Mouse (Mus musculus) embryonic facial prominence, embryonic 15.5 days (tissue): Measurements from ENCODE around the gene Fgf12. TPM values are rescaled to one million over a fixed set of nuclear protein-coding genes. Genes with fewer than 3 reads are reported as not detected.
A peak's percentile ranks its signal among the peaks of the same experiment; 100 is the strongest.

Experiments used
- ATAC-seq: fragments of 200-750 bp; cut with Nextera tagmentation; 2 replicates; pipeline ENCODE4 v1.8.0; 2017; ENCODE audit warnings: low read depth, moderate TSS enrichment; ENCODE audit not compliant: insufficient number of reproducible peaks, low FRiP score, low TSS enrichment
- H3K27ac ChIP-seq: fragments of 300-500 bp; sonication (generic); replicated peaks from 2 replicates; pipeline ENCODE4 v1.5.1; 2015; ENCODE audit warnings: mild to moderate bottlenecking, inconsistent platforms
- H3K27me3 ChIP-seq: fragments of 300-500 bp; sonication (generic); 2 replicates; pipeline ENCODE4 v1.6.1; 2015; ENCODE audit warnings: inconsistent platforms
- H3K36me3 ChIP-seq: fragments of 300-500 bp; sonication (generic); 2 replicates; pipeline ENCODE4 v1.6.1; 2015; ENCODE audit warnings: mild to moderate bottlenecking, inconsistent platforms
- H3K4me1 ChIP-seq: fragments of 300-500 bp; sonication (generic); 2 replicates; pipeline ENCODE4 v1.6.1; 2015; ENCODE audit warnings: inconsistent platforms
- H3K4me2 ChIP-seq: fragments of 300-500 bp; sonication (generic); replicated peaks from 2 replicates; pipeline ENCODE4 v1.6.1; 2015; ENCODE audit warnings: mild to moderate bottlenecking, inconsistent platforms
- H3K4me3 ChIP-seq: fragments of 300-500 bp; sonication (generic); replicated peaks from 2 replicates; pipeline ENCODE4 v1.5.1; 2015; ENCODE audit warnings: mild to moderate bottlenecking, inconsistent platforms
- H3K9ac ChIP-seq: fragments of 300-500 bp; sonication (generic); 2 replicates; pipeline ENCODE4 v1.6.1; 2015; ENCODE audit warnings: inconsistent platforms
- H3K9me3 ChIP-seq: fragments of 300-500 bp; sonication (generic); replicated peaks from 2 replicates; pipeline ENCODE4 v1.6.1; 2016; ENCODE audit warnings: inconsistent platforms
- WGBS: fragments of 180-500 bp; shearing (Covaris S2); methylation state at CpG from one replicate; pipeline ENCODE4 v1.1.7; 2015; 5-methylcytosine and 5-hydroxymethylcytosine counted together
- polyA plus RNA-seq: library from polyadenylated mRNA; unstranded; fragments of >200 nt; fragmentation: Nextera tagmentation; extraction: Ambion mirVana; gene quantifications from 2 replicates; pipeline ENCODE4 v1.2.1, GENCODE M21; 2015

The Fgf12 gene
- polyA plus RNA-seq: 5.3 and 6.0 TPM in 2 replicates

- WGBS: under 1% methylated on average over 16 of the region's 16 CpGs
- H3K4me1 ChIP-seq: peaks cover 7% of the 10 kb centered on the region; the same call in 1 of the 2 replicates
- no peak for ATAC-seq
- H3K27me3 ChIP-seq: no peaks in the 10 kb centered on the region
- no peak within 1 kb of the TSS for H3K9ac ChIP-seq
- no peaks in the 10 kb centered on the region for H3K9me3 ChIP-seq
- no peaks in the 10 kb centered on the region for H3K36me3 ChIP-seq
- H3K27ac ChIP-seq: no peak within 1 kb of the TSS
- peak within 1 kb of the TSS; percentile 37 for H3K4me3 ChIP-seq
- H3K4me2 ChIP-seq: peak within 1 kb of the TSS; percentile 54
These were observed at the start of gene Fgf12 for GRCm38 (mm10) chr16:28752638-28753118. Gene Fgf12, minus strand, starts transcription at chr16:28753068.

GRCm38 (mm10) chr16:28793115-28793514 lies 40.2 kb upstream of the Fgf12 start:
- H3K27me3 ChIP-seq: no peaks in the 10 kb centered on the region
- no peaks in the 10 kb centered on the region for H3K36me3 ChIP-seq
- WGBS: 4% methylated on average over 4 of the region's 4 CpGs
- no peaks in the 10 kb centered on the region for H3K4me1 ChIP-seq
- no peak overlapping the region for H3K4me2 ChIP-seq
- no peak overlapping the region for H3K27ac ChIP-seq
- H3K9ac ChIP-seq: no peak overlapping the region
- H3K9me3 ChIP-seq: no peaks in the 10 kb centered on the region
- no peak for ATAC-seq
- H3K4me3 ChIP-seq: no peak overlapping the region

- no peak overlapping the region for H3K9ac ChIP-seq
- H3K4me2 ChIP-seq: no peak overlapping the region
- no peaks in the 10 kb centered on the region for H3K4me1 ChIP-seq
- ATAC-seq: no peak
- no peaks in the 10 kb centered on the region for H3K27me3 ChIP-seq
- 95% methylated on average over 2 of the region's 2 CpGs for WGBS
- no peak overlapping the region for H3K27ac ChIP-seq
- no peaks in the 10 kb centered on the region for H3K36me3 ChIP-seq
- H3K4me3 ChIP-seq: no peak overlapping the region
- H3K9me3 ChIP-seq: no peaks in the 10 kb centered on the region
These were observed 17.4 kb upstream of the Fgf12 start for GRCm38 (mm10) chr16:28770276-28770675.

- Histone ChIP-seq H3K36me3 (no peaks in the 10 kb centered on the region), H3K4me3 (no peak overlapping the region), H3K27me3 (no peaks in the 10 kb centered on the region), H3K27ac (no peak overlapping the region), H3K9me3 (no peaks in the 10 kb centered on the region), H3K4me2 (no peak overlapping the region), H3K9ac (no peak overlapping the region), H3K4me1 (no peaks in the 10 kb centered on the region)
- ATAC-seq: no peak
- 79% methylated on average over 4 of the region's 4 CpGs for WGBS
These were observed 8.6 kb upstream of the Fgf12 start for GRCm38 (mm10) chr16:28761417-28761976.

- Histone ChIP-seq H3K4me1 (peaks cover 7% of the 10 kb centered on the region; the same call in 1 of the 2 replicates), H3K4me3 (peak overlapping the region; percentile 37), H3K9me3 (no peaks in the 10 kb centered on the region), H3K4me2 (peak overlapping the region; percentile 54), H3K36me3 (no peaks in the 10 kb centered on the region), H3K27ac (no peak overlapping the region), H3K27me3 (no peaks in the 10 kb centered on the region), H3K9ac (no peak overlapping the region)
- ATAC-seq: peak; percentile 88
- under 1% methylated on average over 33 of the region's 33 CpGs for WGBS
These were observed 453 bp upstream of the Fgf12 start for GRCm38 (mm10) chr16:28753124-28753917.

- WGBS: 71% methylated on average over 3 of the region's 3 CpGs
- H3K9me3 ChIP-seq: no peaks in the 10 kb centered on the region
- no peak for ATAC-seq
- no peaks in the 10 kb centered on the region for H3K36me3 ChIP-seq
- no peak overlapping the region for H3K9ac ChIP-seq
- H3K27me3 ChIP-seq: no peaks in the 10 kb centered on the region
- no peak overlapping the region for H3K27ac ChIP-seq
- H3K4me1 ChIP-seq: no peaks in the 10 kb centered on the region
- no peak overlapping the region for H3K4me2 ChIP-seq
- H3K4me3 ChIP-seq: no peak overlapping the region
These were observed 18.4 kb downstream of the Fgf12 start for GRCm38 (mm10) chr16:28734461-28734860.

GRCm38 (mm10) chr16:28726792-28727191 lies 26.1 kb downstream of the Fgf12 start:
- Histone ChIP-seq H3K36me3 (no peaks in the 10 kb centered on the region), H3K4me2 (no peak overlapping the region), H3K9ac (no peak overlapping the region), H3K4me3 (no peak overlapping the region), H3K9me3 (no peaks in the 10 kb centered on the region), H3K27ac (no peak overlapping the region), H3K4me1 (no peaks in the 10 kb centered on the region), H3K27me3 (no peaks in the 10 kb centered on the region)
- 75% methylated on average over 6 of the region's 6 CpGs for WGBS
- ATAC-seq: no peak

GRCm38 (mm10) chr16:28706623-28707022 lies 46.2 kb downstream of the Fgf12 start:
- 58% methylated on average over 3 of the region's 3 CpGs for WGBS
- Histone ChIP-seq H3K9me3 (no peaks in the 10 kb centered on the region), H3K27me3 (no peaks in the 10 kb centered on the region), H3K4me2 (no peak overlapping the region), H3K4me3 (no peak overlapping the region), H3K36me3 (no peaks in the 10 kb centered on the region), H3K4me1 (no peaks in the 10 kb centered on the region), H3K27ac (no peak overlapping the region), H3K9ac (no peak overlapping the region)
- no peak for ATAC-seq

- Histone ChIP-seq H3K9ac (no peak overlapping the region), H3K27ac (no peak overlapping the region), H3K4me1 (no peaks in the 10 kb centered on the region), H3K9me3 (no peaks in the 10 kb centered on the region), H3K4me3 (no peak overlapping the region), H3K36me3 (no peaks in the 10 kb centered on the region), H3K27me3 (no peaks in the 10 kb centered on the region), H3K4me2 (no peak overlapping the region)
- WGBS: 75% methylated on average over 4 of the region's 4 CpGs
- ATAC-seq: no peak
These were observed 52.5 kb downstream of the Fgf12 start for GRCm38 (mm10) chr16:28700346-28700745.

- no peak overlapping the region for H3K9ac ChIP-seq
- no peak overlapping the region for H3K27ac ChIP-seq
- no peaks in the 10 kb centered on the region for H3K9me3 ChIP-seq
- no peaks in the 10 kb centered on the region for H3K4me1 ChIP-seq
- H3K4me3 ChIP-seq: no peak overlapping the region
- 56% methylated on average over 3 of the region's 3 CpGs for WGBS
- H3K4me2 ChIP-seq: no peak overlapping the region
- H3K36me3 ChIP-seq: no peaks in the 10 kb centered on the region
- no peak for ATAC-seq
- H3K27me3 ChIP-seq: no peaks in the 10 kb centered on the region
These were observed 56.0 kb downstream of the Fgf12 start for GRCm38 (mm10) chr16:28696851-28697250.

- Histone ChIP-seq H3K9me3 (no peaks in the 10 kb centered on the region), H3K4me2 (peak overlapping the region; percentile 31), H3K27ac (no peak overlapping the region), H3K9ac (no peak overlapping the region), H3K27me3 (no peaks in the 10 kb centered on the region), H3K4me1 (no peaks in the 10 kb centered on the region), H3K36me3 (no peaks in the 10 kb centered on the region), H3K4me3 (peak overlapping the region; percentile 22; the same call in 1 of the 2 replicates)
- WGBS: 27% methylated on average over 15 of the region's 15 CpGs
- no peak for ATAC-seq
These were observed 58.6 kb downstream of the Fgf12 start for GRCm38 (mm10) chr16:28694113-28694899.
